Mouse (Mus musculus) heart, adult 2 months (tissue): ENCODE data around the gene Cul1.

Experiments
- CTCF ChIP-seq: fragments of 200-600 bp; IDR thresholded peaks from 2 replicates; pipeline ENCODE4 v1.8.1; 2022; ENCODE audit warnings: antibody characterized with exemption, mild to moderate bottlenecking, moderate library complexity
- EP300 ChIP-seq: fragments of 200-500 bp; IDR thresholded peaks from 2 replicates; pipeline ENCODE4 v1.6.1; 2011; ENCODE audit warnings: low read depth, low read length, control low read depth; ENCODE audit not compliant: insufficient read depth
- POLR2A ChIP-seq: fragments of 200-500 bp; IDR thresholded peaks from 2 replicates; pipeline ENCODE4 v1.6.1; 2011; ENCODE audit warnings: mild to moderate bottlenecking, low read depth, low read length, control low read depth; ENCODE audit not compliant: insufficient read depth

GRCm38 (mm10) chr6:47454131-47454574, 955 bp downstream of the Cul1 start:
- TF ChIP-seq CTCF (no peak), POLR2A (no peak; the same call in 1 of the 2 replicates), EP300 (no peak)
